Mouse (Mus musculus) A20 (cell line): ENCODE data around the gene Chchd1.

ENCODE experiments used
- DNase-seq: peaks from one replicate; pipeline ENCODE4 v3.0.0-alpha.2; 2011; ENCODE audit warnings: low read depth, low spot score

Chchd1 gene

DNA sequence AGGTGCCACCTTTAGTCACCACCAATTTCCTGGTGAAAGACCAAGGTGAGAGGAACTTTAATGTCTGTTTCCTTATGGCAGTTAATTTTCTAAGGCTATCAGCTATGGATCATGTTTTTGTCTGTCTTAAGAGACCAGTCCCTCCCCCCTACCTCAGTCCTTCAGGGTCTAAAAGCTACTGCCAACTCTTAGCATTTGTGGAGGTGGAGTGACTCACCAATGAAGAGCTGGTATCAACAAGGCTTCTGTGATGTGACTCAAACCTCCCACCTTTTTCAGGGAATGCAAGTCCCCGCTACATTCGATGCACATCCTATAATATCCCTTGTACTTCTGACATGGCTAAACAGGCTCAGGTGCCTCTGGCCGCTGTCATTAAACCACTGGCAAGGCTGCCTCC lies 16.2 kb upstream of the Chchd1 start:
- no peak for DNase-seq

DNA sequence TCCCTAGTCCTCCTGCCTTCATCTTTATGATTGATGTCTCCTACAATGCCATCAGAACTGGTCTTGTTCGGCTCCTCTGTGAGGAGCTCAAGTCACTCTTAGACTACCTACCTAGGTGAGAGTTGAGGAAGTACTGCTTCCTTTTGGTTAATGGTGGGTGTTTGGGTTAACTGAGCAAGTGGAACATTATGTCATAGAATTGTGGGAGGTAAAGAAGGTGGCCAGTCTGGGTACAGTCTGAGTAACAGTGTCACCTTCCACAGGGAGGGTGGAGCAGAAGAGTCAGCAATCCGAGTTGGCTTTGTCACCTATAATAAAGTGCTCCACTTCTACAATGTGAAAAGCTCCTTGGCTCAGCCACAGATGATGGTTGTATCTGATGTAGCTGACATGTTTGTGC lies 13.8 kb upstream of the Chchd1 start:
- DNase-seq = no peak

DNA sequence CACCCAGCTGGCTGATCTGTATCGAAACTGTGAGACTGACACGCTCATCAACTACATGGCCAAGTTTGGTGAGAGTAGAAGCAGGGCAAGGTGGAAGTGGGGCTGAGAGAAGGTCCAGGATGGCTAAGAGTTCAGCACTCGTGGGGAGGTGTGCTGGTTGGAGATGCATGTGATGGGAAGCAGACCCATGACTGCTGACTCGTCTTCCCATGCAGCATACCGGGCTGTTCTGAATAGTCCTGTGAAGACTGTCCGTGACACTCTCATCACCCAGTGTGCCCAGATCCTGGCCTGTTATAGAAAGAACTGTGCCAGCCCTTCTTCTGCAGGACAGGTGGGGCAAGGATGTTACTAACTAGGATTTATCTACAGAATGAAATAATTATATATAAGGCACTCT lies 11.0 kb upstream of the Chchd1 start:
- DNase-seq = no peak

DNA sequence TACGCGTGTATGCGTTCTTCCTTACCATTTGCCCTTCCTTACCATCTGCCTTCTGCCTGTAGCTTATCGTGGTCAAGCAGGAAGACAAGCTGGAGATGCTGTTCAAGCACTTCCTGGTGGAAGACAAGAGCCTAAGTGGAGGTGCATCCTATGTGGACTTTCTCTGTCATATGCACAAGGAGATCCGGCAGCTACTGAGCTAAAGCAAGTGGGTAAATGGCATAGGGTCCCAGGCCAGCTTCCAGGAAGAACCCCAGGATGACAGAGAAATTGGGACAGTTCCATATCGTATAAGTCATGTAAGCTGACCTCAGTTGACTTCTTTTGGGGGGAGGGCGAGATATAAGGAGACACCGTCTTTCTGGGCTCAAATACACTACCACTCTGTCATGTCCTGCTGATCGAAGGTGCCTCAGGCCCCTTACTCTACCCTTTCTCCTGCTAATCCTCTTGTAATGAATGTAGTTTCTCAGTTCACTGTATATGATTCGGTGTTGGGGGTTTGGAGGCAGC lies 9.2 kb upstream of the Chchd1 start:
- DNase-seq = no peak

DNA sequence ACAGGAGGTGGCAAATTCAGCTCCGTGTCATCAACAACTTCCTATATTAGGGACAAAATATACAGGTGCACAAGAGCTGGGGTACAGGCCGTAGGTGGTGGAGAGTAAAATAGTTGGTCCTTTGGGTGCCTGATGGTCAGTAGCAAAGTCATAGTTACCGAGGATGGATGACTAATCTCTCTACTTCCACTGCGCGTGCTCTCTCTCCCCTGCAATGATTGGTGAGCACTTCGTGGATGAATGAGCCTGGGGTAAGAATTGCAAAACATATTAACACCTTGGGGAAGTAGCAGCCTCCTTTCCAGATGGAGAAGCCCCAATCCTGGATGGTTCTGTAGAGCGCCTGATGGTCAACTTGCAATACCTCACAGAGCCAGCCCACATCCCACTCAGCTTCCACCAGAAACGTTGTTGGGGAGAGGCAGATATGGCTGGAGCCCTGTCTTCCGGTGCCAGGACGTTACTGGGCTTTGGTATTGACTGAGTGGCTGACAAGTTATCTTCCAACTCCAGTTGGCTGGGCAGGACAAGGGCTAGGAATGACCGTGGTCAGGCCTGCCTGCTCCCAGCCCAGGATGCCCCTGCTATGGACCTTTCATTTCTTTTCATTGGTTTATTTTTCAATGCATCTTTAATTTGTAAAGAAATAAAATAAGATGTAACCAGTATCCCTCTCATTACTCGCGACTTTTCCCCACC lies 8.5 kb upstream of the Chchd1 start:
- DNase-seq = no peak

DNA sequence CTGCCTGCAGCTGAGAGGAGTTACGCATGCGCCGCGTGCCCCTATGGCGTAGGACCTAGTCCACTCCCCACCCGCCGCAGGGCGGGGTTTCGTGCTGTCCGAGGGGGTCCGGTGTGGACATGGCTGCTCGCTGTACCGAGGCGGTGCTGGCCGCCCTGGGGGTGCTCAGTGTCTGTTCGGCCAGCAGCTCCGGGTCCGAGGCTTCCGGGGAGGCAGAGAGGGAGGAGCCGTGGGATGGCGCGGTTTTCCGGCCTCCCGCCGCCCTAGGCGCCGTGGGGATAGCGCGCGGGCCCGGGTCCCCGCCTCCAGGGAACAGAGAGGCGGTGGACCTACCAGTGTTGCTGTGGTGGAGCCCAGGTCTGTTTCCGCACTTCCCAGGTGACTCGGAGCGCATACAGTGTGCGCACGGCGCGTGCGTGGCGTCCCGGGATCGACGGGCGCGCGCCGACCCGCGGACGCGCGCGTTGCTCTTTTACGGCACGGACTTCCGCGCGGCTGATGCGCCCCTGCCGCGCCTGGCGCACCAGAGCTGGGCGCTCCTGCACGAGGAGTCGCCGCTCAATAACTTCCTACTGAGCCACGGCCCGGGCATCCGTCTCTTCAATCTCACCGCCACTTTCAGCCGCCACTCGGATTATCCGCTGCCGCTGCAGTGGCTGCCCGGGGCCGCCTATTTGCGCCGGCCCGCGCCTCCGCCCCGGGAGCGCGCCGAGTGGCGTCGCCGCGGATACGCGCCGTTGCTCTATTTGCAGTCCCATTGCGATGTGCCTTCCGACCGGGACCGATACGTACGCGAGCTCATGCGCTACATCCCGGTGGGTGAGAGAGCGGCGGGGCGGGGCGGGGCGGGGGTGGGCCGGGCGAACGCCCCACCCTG lies 7.7 kb upstream of the Chchd1 start, which contains the start of gene Fut11:
Gene Fut11 (plus strand): TSS at position 85 of the 877 bp plus-strand sequence.
- DNase-seq = peak; percentile 92

DNA sequence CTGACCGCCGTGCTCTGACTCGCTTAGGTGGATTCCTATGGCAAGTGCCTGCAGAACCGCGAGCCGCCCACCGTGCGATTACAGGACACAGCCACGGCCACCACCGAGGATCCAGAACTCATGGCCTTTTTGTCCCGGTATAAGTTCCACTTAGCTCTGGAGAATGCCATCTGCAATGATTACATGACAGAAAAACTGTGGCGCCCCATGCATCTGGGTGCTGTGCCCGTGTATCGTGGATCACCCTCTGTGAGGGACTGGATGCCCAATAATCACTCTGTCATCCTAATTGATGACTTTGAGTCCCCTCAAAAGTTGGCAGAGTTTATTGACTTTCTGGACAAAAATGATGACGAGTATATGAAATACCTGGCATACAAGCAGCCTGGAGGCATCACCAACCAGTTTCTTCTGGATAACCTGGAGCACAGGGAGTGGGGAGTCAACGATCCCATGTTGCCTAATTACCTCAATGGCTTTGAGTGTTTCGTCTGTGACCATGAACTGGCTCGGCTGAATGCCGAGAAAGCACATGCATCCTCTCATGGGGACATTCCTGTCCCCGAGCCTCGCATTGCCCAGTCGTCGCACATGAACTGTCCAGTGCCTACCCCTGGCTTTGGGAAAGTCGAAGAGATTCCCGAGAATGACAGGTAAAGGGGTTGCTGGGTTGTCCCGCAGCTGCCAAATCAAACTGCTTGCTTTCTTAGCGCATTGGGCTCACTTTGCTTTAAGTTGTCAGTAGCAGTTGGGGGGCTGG lies 6.9 kb upstream of the Chchd1 start:
- peak; percentile 21 for DNase-seq

DNA sequence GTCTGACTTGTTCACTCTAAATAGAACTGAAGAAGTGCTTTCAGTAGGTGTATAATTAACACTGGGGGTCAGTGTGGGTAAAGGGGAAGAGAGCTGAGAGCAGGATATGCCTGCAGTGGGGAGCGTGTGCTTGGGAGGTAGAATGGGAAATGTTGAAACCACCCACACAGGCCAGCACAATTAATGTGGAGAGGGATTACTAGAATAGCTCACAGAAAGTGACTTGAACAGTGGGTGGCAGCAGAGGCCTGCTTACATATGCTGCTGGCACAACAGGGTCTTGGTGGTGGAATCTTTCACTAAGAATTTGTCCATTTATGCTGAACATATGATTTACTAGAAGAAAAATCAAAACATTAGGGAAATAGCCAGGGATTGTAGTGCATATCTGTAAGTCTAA lies 5.8 kb upstream of the Chchd1 start:
- DNase-seq = peak; percentile 72

DNA sequence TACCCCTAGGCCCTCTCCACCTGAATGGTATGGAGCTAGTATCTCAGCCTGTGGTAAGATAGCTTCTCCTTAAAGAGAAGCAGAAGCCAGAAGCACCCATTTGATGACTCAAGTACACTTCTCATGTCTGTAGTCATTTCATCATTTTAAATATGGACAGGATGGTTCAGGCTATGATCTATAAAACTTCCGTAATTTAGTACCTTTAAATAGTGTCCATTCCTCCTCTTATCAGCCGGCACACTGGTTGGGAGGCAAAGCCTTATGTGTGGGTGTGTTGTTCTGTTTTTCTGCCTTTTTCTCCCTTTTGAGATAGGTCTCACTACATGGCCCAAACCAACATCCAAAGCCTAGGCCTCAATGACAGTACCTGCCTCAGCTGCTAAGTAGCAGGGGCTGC lies 4.3 kb upstream of the Chchd1 start:
- peak; percentile 11 for DNase-seq

DNA sequence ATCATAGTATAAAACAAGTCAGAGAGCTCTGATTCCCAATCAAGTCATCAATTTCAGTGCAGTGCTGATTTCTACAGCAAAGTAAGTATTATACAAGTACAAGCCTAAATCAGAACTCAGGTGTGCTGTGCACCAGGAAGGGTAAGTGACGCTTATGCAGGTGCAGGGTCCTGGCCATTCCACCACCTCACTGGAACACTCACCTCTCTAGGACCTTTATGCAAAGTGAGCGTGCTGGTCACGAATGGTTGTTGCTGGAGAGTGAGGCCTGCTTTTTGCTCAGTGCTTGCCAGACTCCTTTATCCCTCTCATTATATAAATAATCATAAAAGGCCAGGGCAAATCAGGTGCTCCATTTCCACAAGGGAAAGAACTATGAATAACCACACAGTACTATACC lies 2.4 kb upstream of the Chchd1 start:
- peak; percentile 27 for DNase-seq

DNA sequence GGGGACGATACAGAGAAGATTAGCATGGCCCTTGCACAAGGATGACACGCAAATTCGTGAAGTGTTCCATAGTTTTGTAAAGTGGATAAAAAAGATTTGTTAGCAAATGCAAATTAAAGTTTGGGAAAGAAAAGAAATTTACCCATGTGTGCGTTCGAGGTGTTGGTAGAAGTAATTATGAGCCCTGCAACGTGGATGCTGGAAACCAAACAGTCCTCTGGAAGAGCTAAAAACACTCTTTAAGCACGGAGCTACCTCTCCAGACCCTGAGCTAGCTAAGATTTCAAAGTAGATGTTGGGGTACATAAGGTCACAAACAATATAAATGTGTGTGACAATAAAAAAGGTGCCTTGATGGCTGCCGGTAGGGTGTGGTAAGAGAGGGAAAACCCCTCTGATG lies 1.3 kb upstream of the Chchd1 start:
- DNase-seq = peak; percentile 49

DNA sequence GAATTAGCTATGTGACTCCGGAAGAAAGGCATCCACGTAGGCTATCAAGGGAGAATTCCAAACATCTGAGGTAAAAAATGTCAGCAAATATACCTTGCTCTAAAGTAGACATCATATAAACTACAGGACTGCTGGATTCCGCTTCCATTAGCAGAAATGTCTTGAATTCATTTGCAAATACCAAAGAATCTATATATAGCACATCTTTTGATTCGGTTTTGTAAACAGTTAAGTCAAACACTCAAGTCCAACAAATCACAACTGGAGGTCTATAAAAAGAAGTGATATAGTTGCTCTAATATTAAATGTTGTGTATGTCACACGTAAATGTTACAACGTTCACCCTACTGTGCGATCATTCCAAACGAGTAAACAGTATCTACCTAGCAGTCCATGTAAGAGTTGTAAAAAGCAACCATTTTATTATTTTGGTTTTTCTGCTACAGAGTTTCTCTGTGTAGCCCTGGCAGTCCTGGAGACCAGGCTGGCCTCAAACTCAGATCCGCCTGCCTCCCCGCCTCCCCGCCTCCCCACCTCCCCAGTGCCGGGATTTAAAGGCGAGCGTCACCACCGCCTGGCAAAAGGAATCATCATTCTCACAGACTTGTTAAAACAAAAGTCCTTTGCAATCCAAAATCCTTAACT lies 588 bp upstream of the Chchd1 start:
- DNase-seq = peak; percentile 42

DNA sequence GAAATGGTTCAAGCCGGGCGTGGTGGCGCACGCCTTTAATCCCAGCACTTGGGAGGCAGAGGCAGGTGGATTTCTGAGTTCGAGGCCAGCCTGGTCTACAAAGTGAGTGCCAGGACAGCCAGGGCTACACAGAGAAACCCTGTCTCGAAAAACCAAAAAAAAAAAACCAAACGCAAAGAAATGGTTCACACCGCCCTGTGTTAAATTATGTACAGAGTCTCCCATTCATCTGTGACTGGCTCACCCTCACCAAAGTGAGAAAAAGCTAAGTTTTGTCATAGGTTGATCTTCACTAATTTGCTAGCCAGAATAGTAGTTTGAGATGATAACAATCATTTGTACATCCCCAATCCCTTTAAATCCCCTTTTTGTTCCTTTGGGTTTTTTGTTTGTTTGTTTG lies 655 bp downstream of the Chchd1 start:
- DNase-seq = peak; percentile 16

DNA sequence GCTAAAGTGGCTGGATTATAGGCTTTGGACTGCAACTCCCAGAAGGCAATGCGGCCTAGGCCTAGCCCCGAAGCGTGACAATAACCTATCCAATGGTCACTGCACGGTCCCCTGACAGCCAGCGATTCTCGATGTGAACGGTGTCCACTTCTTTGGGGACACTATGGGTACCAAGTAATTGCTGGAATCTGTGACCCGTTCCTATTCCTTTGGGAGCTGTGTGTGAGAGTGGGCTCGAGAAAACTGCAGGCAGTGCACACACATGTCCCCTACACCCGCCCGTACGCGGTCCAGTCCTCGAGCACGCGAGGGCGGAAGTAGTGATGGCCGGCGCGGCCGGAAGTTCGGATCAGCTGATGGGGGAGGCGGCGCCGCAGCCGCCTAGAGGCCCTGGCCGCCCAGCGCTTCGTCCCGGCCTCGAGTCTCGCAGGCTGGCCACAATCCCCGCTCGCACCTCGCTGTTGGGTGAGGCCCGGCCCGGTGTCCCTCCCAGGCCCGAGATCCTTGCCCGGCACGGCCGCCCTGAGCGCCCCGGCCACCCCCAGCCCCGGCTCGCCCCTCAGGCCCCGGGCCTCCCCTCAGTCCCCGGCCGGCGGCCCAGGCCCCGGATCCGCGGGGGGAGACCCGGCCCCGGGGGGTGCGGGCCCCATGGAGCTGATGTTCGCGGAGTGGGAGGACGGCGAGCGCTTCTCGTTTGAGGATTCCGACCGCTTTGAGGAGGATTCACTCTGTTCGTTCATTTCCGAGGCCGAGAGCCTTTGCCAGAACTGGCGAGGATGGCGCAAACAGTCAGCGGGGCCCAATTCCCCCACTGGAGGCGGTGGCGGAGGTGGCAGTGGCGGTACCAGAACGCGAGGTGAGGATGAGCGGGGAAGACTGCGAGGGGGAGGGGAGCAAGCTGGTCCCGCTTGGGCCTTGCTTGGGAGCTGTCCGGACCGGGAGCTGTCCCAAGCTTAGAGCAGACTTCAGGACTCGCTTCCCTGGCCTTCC lies 4.7 kb downstream of the Chchd1 start, which contains the start of gene Zswim8:
Gene Zswim8 (plus strand): TSS at position 352 of the 990 bp plus-strand sequence.
- peak; percentile 89 for DNase-seq

DNA sequence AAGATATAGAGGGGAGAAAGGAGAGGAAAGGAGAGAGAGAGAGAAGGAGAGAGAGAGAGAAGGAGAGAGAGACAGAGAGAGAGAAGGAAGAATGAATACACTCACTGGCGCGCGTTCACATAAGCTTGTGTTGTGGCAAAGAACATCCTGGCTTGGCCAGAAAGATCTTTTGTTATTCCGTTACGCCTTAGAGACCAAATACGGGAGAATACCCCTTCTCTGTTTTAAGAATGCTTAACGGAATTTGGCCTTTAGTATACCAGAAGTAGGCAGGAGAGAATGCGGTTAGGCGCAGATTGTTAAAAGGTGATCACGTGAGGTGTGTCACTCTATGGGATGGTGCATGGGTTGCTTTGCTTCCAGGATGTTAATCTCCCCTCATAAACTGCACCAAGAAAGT lies 5.4 kb downstream of the Chchd1 start:
- no peak for DNase-seq

DNA sequence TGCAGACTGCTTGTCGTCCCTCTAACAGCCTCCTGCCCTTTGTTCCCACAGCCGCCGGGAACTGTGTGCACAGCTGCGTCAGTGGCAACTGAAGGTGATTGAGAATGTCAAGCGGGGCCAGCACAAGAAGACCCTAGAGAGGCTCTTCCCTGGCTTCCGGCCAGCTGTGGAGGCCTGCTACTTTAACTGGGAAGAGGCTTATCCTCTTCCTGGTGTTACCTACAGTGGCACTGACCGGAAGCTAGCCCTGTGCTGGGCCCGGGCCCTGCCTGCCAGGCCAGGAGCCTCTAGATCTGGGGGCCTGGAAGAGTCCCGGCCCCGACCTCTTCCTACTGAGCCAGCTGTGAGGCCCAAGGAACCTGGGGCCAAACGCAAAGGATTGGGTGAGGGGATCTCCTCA lies 11.0 kb downstream of the Chchd1 start:
- DNase-seq = no peak

DNA sequence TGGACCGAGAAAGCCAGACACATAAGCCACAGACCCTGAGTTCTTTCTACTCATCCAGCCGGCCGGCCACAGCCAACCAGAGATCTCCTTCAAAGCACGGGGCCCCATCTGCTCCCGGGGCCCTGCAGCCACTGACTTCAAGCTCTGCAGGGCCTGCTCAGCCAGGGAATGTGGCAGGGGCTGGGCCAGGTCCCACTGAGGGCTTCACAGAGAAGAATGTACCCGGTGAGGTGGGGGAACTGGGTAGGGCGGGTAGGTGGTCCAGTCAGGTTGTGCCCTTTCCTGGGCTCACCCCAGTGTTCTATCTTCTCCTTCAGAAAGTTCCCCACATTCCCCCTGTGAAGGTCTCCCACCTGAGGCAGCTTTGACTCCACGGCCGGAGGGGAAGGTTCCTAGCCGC lies 15.6 kb downstream of the Chchd1 start:
- no peak for DNase-seq

DNA sequence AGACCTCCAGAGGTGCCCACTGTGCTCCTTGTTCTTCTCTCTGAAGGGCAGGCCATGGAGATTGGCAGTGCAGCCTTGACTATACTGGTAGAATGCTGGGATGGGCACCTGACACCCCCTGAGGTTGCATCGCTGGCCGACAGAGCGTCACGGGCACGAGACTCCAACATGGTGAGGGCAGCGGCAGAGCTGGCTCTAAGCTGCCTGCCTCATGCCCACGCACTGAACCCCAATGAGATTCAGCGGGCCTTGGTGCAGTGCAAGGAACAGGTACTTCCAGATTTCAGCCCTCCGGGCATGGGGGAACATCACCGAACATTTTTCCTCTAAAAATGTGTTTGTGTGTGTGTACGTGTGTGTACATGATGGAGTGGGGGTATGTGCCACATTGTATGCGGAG lies 17.0 kb downstream of the Chchd1 start:
- DNase-seq = no peak

DNA sequence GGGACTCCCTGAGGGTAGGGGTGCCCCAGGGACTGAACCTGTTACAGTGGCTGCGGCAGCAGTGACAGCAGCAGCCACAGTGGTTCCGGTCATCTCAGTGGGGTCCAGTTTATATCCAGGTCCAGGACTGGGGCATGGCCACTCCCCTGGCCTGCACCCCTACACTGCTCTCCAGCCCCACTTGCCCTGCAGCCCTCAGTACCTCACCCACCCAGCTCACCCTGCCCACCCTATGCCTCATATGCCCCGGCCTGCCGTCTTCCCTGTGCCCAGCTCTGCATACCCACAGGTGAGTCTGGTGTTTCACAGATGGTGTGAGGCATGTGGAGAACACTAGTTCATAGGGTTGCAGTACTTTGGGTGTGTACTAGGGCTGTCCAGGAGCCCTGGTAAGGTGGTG lies 18.6 kb downstream of the Chchd1 start:
- DNase-seq = no peak

DNA sequence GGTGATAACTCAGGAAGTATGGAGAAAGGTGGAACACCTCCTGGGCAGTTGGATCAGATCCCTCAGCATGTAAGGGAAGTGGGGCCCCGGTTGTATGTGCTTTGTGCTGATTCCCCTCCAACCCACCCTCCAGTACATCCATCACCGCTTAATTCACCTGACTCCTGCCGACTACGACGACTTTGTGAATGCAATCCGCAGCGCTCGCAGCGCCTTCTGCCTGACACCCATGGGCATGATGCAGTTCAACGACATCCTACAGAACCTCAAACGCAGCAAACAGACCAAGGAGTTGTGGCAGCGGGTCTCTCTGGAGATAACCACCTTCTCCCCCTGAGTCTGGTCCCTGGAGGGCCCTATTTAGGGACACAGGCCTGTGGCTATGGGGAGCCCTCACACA lies 20.2 kb downstream of the Chchd1 start:
- DNase-seq = no peak
